Mouse (Mus musculus): ENCODE results near the gene Nsfl1c. TPM values are rescaled to one million over a fixed set of nuclear protein-coding genes. Genes with fewer than 3 reads are reported as not detected.

Nsfl1c gene
- total and polyA plus RNA-seq, 3 experiments, result 99.1 to 149 (median 128) TPM

DNA sequence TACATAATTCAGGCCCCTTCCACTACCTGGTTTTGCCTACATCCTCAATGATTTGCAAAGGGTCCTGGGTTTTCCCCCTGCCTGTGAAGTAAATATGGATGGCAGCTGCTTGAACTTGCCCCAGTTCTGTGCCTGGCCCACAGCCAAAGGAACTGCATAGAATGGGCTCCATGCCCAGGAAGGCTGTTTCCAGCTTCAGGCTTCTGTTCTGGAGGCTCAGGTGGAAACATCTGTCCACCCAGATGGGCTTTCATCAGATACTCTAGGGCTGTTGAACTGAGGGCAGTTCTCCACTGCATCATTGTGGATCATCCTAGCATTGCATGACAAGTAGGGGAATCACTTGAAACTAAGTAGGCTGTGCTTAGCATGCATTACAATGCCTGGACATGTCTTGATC is 18.2 kb downstream of the Nsfl1c start:
- H3K36me3 ChIP-seq (replicated peaks), result peaks cover 87% of the 10 kb centered on the region
- H3K9me3 ChIP-seq (replicated peaks), result no peaks in the 10 kb centered on the region
- no peaks in the 10 kb centered on the region for H3K27me3 ChIP-seq (ENCODE audit: insufficient read depth, low read length)
- ATAC-seq (ENCODE audit: extremely low read depth, insufficient number of reproducible peaks, low FRiP score, poor library complexity, severe bottlenecking), result no peak
- DNase-seq (ENCODE audit: low spot score), result no peak
- no peaks in the 10 kb centered on the region for H3K4me1 ChIP-seq (ENCODE audit: insufficient read depth, low read depth, low read length)
- TF ChIP-seq POLR2AphosphoS5 (IDR thresholded peaks at IDR 0.05; ENCODE audit: insufficient replicate concordance, low read depth, low read length) (no peak), GATA2 (IDR thresholded peaks at IDR 0.05; ENCODE audit: borderline replicate concordance, low read depth, low read length) (no peak), GATA1 (IDR thresholded peaks at IDR 0.05; ENCODE audit: borderline replicate concordance, low read length) (no peak), CTCF (IDR thresholded peaks at IDR 0.05; ENCODE audit: low read depth, low read length) (no peak), TAL1 (conservative IDR thresholded peaks at IDR 0.05; ENCODE audit: low read depth, low read length) (no peak)
- H3K4me3 ChIP-seq (ENCODE audit: low read depth, low read length), result no peak overlapping the region

DNA sequence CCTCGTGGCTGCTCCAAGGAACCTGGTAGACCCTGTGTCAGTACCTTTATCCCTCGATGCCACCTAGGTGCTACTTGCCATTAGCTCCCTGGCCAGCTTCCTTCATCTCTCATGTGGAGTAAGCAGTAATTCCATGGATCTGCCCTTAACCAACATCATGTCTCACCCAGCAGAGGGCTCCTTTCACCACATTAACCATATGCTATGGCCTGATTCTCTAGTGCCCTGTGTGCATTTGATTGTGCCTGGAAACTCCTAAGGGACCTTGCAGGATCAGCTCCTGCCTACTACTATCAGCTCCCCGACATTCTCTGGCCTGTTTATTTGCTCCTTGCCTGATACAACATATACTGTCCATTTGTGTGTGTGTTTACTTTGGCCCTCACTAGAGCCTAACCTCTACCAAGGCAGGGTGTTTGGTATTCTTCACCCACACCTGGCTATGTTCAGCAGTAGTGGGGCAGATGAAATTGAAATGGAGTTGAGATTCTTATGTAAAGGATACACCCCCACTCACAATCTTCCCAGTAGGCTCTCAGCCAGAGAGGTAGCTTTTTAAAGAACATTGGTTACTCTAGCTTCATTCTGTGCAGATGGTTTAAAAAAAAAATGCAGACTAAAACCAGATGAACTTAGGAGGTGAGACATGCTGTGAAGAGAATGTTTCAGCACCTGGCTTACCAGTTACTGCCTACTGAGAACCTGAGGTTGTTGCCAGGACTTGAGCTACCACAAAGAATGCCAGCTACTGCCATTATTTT is 19.7 kb downstream of the Nsfl1c start:
- Histone ChIP-seq H3K36me3 (replicated peaks) (peaks cover 82% of the 10 kb centered on the region), H3K4me3 (ENCODE audit: low read depth, low read length) (no peak overlapping the region), H3K4me1 (ENCODE audit: insufficient read depth, low read depth, low read length) (no peaks in the 10 kb centered on the region), H3K9me3 (replicated peaks) (no peaks in the 10 kb centered on the region), H3K27me3 (ENCODE audit: insufficient read depth, low read length) (no peaks in the 10 kb centered on the region)
- TF ChIP-seq GATA2 (IDR thresholded peaks at IDR 0.05; ENCODE audit: borderline replicate concordance, low read depth, low read length) (no peak), GATA1 (IDR thresholded peaks at IDR 0.05; ENCODE audit: borderline replicate concordance, low read length) (no peak), CTCF (IDR thresholded peaks at IDR 0.05; ENCODE audit: low read depth, low read length) (no peak), POLR2AphosphoS5 (IDR thresholded peaks at IDR 0.05; ENCODE audit: insufficient replicate concordance, low read depth, low read length) (no peak), TAL1 (conservative IDR thresholded peaks at IDR 0.05; ENCODE audit: low read depth, low read length) (no peak)
- DNase-seq (ENCODE audit: low spot score) (no peak), ATAC-seq (ENCODE audit: extremely low read depth, insufficient number of reproducible peaks, low FRiP score, poor library complexity, severe bottlenecking) (no peak)

DNA sequence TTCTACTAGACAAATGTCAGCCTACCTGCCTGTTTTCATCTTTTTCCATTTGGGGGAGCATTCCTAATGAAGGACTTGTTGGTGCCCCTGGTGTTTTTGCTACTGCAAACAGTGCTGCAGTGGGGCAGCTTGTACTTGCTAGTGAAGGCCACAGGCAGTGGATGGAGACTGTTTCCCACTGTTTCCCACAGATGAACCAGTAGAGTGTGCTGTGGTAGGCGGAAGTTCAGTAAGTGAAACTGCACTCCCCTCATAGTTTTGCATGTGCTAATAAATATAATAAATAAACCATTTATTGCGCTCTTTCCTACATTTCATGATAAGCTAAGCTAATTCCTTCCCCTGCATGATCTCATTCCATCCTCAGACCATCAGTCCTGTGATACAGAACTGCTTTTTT is 25.0 kb downstream of the Nsfl1c start:
- H3K4me3 ChIP-seq (ENCODE audit: low read depth, low read length), result no peak overlapping the region
- no peak for TF ChIP-seq POLR2AphosphoS5 (IDR thresholded peaks at IDR 0.05; ENCODE audit: insufficient replicate concordance, low read depth, low read length)
- no peak for TF ChIP-seq CTCF (IDR thresholded peaks at IDR 0.05; ENCODE audit: low read depth, low read length)
- TF ChIP-seq GATA1 (IDR thresholded peaks at IDR 0.05; ENCODE audit: borderline replicate concordance, low read length), result no peak
- TF ChIP-seq GATA2 (IDR thresholded peaks at IDR 0.05; ENCODE audit: borderline replicate concordance, low read depth, low read length), result no peak
- TF ChIP-seq TAL1 (conservative IDR thresholded peaks at IDR 0.05; ENCODE audit: low read depth, low read length), result no peak
- peaks cover 43% of the 10 kb centered on the region for H3K36me3 ChIP-seq (replicated peaks)
- ATAC-seq (ENCODE audit: extremely low read depth, insufficient number of reproducible peaks, low FRiP score, poor library complexity, severe bottlenecking) (no peak), DNase-seq (ENCODE audit: low spot score) (no peak)
- H3K4me1 ChIP-seq (ENCODE audit: insufficient read depth, low read depth, low read length), result peaks cover 7% of the 10 kb centered on the region
- no peaks in the 10 kb centered on the region for H3K9me3 ChIP-seq (replicated peaks)
- no peaks in the 10 kb centered on the region for H3K27me3 ChIP-seq (ENCODE audit: insufficient read depth, low read length)

DNA sequence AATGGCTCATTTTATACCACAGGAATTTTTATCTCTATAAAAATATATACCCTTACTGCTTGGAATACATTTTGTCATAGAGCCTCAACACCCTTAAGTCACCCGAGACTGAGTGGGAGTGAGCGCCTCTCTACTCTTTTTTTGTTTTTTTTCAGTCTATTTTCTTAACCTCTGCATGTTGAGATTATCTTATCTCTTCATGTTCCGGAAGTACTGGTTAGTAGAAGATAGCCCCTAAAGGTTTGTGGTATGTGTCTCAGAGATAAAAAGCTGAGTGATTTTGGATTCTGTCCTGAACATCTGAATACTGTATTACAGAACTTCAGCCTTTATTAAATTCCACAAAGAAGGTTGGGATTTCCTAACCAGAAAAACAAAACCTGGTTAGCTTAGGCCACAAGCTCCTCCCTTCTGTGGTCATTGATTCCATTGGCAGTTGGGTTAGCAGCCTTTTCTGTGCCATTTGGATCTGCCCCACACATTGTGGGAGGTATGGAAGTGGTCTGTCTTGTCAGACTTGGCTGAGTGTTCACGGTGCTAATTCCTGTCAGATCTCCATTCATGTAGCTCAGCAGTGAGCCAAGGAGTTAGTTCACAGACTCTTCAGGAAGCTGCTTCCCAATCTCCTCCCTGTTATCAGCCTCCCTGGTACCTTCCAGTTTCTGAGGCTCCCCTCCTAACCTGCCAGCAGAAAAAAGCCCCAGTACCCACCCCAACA is 30.5 kb downstream of the Nsfl1c start:
- TF ChIP-seq POLR2AphosphoS5 (IDR thresholded peaks at IDR 0.05; ENCODE audit: insufficient replicate concordance, low read depth, low read length), result no peak
- TF ChIP-seq TAL1 (conservative IDR thresholded peaks at IDR 0.05; ENCODE audit: low read depth, low read length), result peak; percentile 85
- H3K4me3 ChIP-seq (ENCODE audit: low read depth, low read length), result peak overlapping the region; percentile 10; the same call in 1 of the 2 replicates
- H3K27me3 ChIP-seq (ENCODE audit: insufficient read depth, low read length), result peaks cover 36% of the 10 kb centered on the region
- H3K36me3 ChIP-seq (replicated peaks), result peaks cover 10% of the 10 kb centered on the region
- peaks cover 40% of the 10 kb centered on the region for H3K4me1 ChIP-seq (ENCODE audit: insufficient read depth, low read depth, low read length)
- DNase-seq (ENCODE audit: low spot score) (no peak), ATAC-seq (ENCODE audit: extremely low read depth, insufficient number of reproducible peaks, low FRiP score, poor library complexity, severe bottlenecking) (peak; percentile 92)
- no peaks in the 10 kb centered on the region for H3K9me3 ChIP-seq (replicated peaks)

DNA sequence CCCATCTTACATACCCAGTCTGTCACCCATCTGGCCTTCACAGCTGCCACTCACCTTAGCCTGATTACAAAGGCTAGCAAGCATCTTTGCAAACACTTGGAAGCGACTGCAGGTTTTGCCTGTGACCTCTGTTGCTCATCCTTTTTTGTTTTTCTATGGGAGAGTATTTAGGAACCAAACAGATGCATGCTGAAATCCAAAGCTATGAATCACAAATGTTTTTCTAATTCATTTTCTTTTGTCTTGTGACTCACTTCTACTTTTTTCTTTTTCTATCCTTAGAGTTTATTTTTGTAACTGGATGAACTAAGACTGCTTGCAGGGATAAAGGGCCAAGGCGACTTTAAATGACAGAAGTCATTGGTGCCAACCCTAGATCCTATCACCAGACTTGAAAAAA is 31.5 kb downstream of the Nsfl1c start:
- DNase-seq (ENCODE audit: low spot score) (no peak), ATAC-seq (ENCODE audit: extremely low read depth, insufficient number of reproducible peaks, low FRiP score, poor library complexity, severe bottlenecking) (no peak)
- H3K36me3 ChIP-seq (replicated peaks), result peaks cover 6% of the 10 kb centered on the region
- no peak for TF ChIP-seq CTCF (IDR thresholded peaks at IDR 0.05; ENCODE audit: low read depth, low read length)
- no peak for TF ChIP-seq POLR2AphosphoS5 (IDR thresholded peaks at IDR 0.05; ENCODE audit: insufficient replicate concordance, low read depth, low read length)
- TF ChIP-seq TAL1 (conservative IDR thresholded peaks at IDR 0.05; ENCODE audit: low read depth, low read length), result no peak
- no peak for TF ChIP-seq GATA1 (IDR thresholded peaks at IDR 0.05; ENCODE audit: borderline replicate concordance, low read length)
- TF ChIP-seq GATA2 (IDR thresholded peaks at IDR 0.05; ENCODE audit: borderline replicate concordance, low read depth, low read length), result no peak
- H3K4me1 ChIP-seq (ENCODE audit: insufficient read depth, low read depth, low read length), result peaks cover 50% of the 10 kb centered on the region
- peaks cover 41% of the 10 kb centered on the region for H3K27me3 ChIP-seq (ENCODE audit: insufficient read depth, low read length)
- no peak overlapping the region for H3K4me3 ChIP-seq (ENCODE audit: low read depth, low read length)
- H3K9me3 ChIP-seq (replicated peaks), result no peaks in the 10 kb centered on the region

DNA sequence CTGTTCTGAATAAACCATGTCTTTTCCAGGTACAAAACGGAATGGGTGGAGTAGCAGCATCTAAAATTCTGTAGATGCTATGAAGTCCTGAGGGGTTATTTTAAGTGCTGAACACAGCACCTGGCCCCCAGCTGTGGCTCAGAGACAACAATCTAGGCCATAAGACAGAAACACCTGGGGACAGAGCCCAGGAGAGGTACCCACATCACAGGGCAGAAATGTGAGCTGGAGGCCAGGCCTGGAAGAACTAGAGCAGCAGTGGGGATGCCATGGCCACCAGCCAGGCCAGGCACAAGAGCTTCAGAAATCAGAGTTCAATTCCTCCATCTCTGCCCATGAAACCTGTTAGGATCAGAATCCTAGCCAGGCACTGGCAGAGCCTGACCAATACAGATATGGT is 34.1 kb downstream of the Nsfl1c start:
- no peak for TF ChIP-seq CTCF (IDR thresholded peaks at IDR 0.05; ENCODE audit: low read depth, low read length)
- TF ChIP-seq POLR2AphosphoS5 (IDR thresholded peaks at IDR 0.05; ENCODE audit: insufficient replicate concordance, low read depth, low read length), result no peak
- TF ChIP-seq TAL1 (conservative IDR thresholded peaks at IDR 0.05; ENCODE audit: low read depth, low read length), result no peak
- no peak for TF ChIP-seq GATA2 (IDR thresholded peaks at IDR 0.05; ENCODE audit: borderline replicate concordance, low read depth, low read length)
- no peak for TF ChIP-seq GATA1 (IDR thresholded peaks at IDR 0.05; ENCODE audit: borderline replicate concordance, low read length)
- Histone ChIP-seq H3K4me1 (ENCODE audit: insufficient read depth, low read depth, low read length) (peaks cover 71% of the 10 kb centered on the region), H3K9me3 (replicated peaks) (no peaks in the 10 kb centered on the region), H3K27me3 (ENCODE audit: insufficient read depth, low read length) (peaks cover 50% of the 10 kb centered on the region), H3K36me3 (replicated peaks) (no peaks in the 10 kb centered on the region), H3K4me3 (ENCODE audit: low read depth, low read length) (no peak overlapping the region)
- no peak for DNase-seq (ENCODE audit: low spot score)
- ATAC-seq (ENCODE audit: extremely low read depth, insufficient number of reproducible peaks, low FRiP score, poor library complexity, severe bottlenecking), result no peak
